Mouse (Mus musculus) embryonic facial prominence, embryonic 14.5 days (tissue): ENCODE data around the gene Slc9a8. TPM values are rescaled to one million over a fixed set of nuclear protein-coding genes. Genes with fewer than 3 reads are reported as not detected.
A peak's percentile ranks its signal among the peaks of the same experiment; 100 is the strongest.

Source experiments
- ATAC-seq: fragments of 200-750 bp; cut with Nextera tagmentation; 2 replicates; pipeline ENCODE4 v1.8.0; 2017; ENCODE audit warnings: low read depth, moderate number of reproducible peaks, moderate TSS enrichment
- DNase-seq: peaks from one replicate; pipeline ENCODE4 v3.0.0-alpha.2; 2015; ENCODE audit warnings: low spot score
- H3K27ac ChIP-seq: fragments of 300-500 bp; sonication (generic); replicated peaks from 2 replicates; pipeline ENCODE4 v1.5.1; 2014; ENCODE audit warnings: low read depth, mild to moderate bottlenecking, low read length, moderate library complexity
- H3K27me3 ChIP-seq: fragments of 300-500 bp; sonication (generic); replicated peaks from 2 replicates; pipeline ENCODE4 v1.6.1; 2014; ENCODE audit warnings: low read length; ENCODE audit not compliant: control insufficient read depth, insufficient read depth
- H3K36me3 ChIP-seq: fragments of 300-500 bp; sonication (generic); 2 replicates; pipeline ENCODE4 v1.6.1; 2014; ENCODE audit warnings: low read length, mixed read lengths; ENCODE audit not compliant: control insufficient read depth, insufficient read depth
- H3K4me1 ChIP-seq: fragments of 300-500 bp; sonication (generic); 2 replicates; pipeline ENCODE4 v1.6.1; 2014; ENCODE audit warnings: antibody characterized with exemption, low read length; ENCODE audit not compliant: control insufficient read depth, insufficient read depth
- H3K4me2 ChIP-seq: fragments of 300-500 bp; sonication (generic); 2 replicates; pipeline ENCODE4 v1.6.1; 2014; ENCODE audit warnings: low read depth, mild to moderate bottlenecking, low read length, moderate library complexity, mixed read lengths
- H3K4me3 ChIP-seq: fragments of 300-500 bp; sonication (generic); 2 replicates; pipeline ENCODE4 v1.5.1; 2014; ENCODE audit warnings: low read depth, mild to moderate bottlenecking, low read length
- H3K9ac ChIP-seq: fragments of 300-500 bp; sonication (generic); 2 replicates; pipeline ENCODE4 v1.6.1; 2014; ENCODE audit warnings: low read depth, mild to moderate bottlenecking, low read length, moderate library complexity, mixed read lengths
- H3K9me3 ChIP-seq: fragments of 300-500 bp; sonication (generic); 2 replicates; pipeline ENCODE4 v1.6.1; 2016; ENCODE audit warnings: low read length; ENCODE audit not compliant: control insufficient read depth
- WGBS: fragments of 180-500 bp; shearing (Covaris S2); extraction: QIAGEN DNeasy Blood & Tissue Kit; methylation state at CpG from one replicate; pipeline ENCODE4 v1.1.7; 2014; 5-methylcytosine and 5-hydroxymethylcytosine counted together
- polyA plus RNA-seq: library from polyadenylated mRNA; unstranded; fragments of >200 nt; fragmentation: Nextera tagmentation; extraction: Ambion mirVana; gene quantifications from 2 replicates; pipeline ENCODE4 v1.2.1, GENCODE M21; 2014

Slc9a8 gene
- polyA plus RNA-seq, 1 experiment from 2014 or later: 13.6 TPM

- 0 out of 2 replicates have a peak, but pooled peaks have one; percentile 19 for ATAC-seq
- H3K9ac ChIP-seq: no peak overlapping the region
- no peak overlapping the region for H3K4me2 ChIP-seq
- DNase-seq: no peak
- no peaks in the 10 kb centered on the region for H3K27me3 ChIP-seq
- peaks cover 3% of the 10 kb centered on the region; the same call in 1 of the 2 replicates for H3K4me1 ChIP-seq
- no peaks in the 10 kb centered on the region for H3K9me3 ChIP-seq
- H3K4me3 ChIP-seq: no peak overlapping the region
- H3K27ac ChIP-seq: no peak overlapping the region
- 84% methylated on average over 7 of the region's 7 CpGs for WGBS
- H3K36me3 ChIP-seq: peaks cover 47% of the 10 kb centered on the region
Measured at GRCm38 (mm10) chr2:167485501-167486377, 64.2 kb downstream of the Slc9a8 start.

DNA sequence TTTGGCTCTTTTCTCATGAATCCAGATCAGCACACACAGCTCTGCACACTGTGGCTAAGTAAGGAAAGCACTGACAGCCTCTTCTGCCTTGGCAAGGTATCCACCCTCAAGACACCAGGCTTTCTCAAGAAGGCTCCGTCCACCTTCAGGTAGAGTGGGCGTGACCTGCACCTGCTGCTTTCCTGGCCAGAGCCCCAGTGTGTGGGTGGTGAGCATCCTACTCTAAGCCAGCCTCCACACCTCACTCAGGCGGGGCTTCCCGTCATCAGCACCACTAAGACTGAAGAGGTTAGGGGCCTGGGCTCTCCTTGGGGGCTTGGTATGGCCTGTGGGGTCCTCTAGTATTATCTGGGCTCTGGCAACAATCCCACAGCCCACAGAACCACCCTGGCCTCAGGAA lies 65.1 kb downstream of the Slc9a8 start:
- Histone ChIP-seq H3K4me1 (peaks cover 12% of the 10 kb centered on the region), H3K9me3 (no peaks in the 10 kb centered on the region), H3K27me3 (no peaks in the 10 kb centered on the region), H3K36me3 (peaks cover 42% of the 10 kb centered on the region), H3K27ac (no peak overlapping the region), H3K9ac (no peak overlapping the region), H3K4me2 (no peak overlapping the region), H3K4me3 (no peak overlapping the region)
- ATAC-seq: no peak
- WGBS: 81% methylated on average over 4 of the region's 4 CpGs
- DNase-seq: no peak

- no peaks in the 10 kb centered on the region for H3K27me3 ChIP-seq
- H3K4me2 ChIP-seq: no peak overlapping the region
- H3K36me3 ChIP-seq: peaks cover 38% of the 10 kb centered on the region
- H3K27ac ChIP-seq: no peak overlapping the region
- H3K9ac ChIP-seq: no peak overlapping the region
- no peak for ATAC-seq
- peaks cover 16% of the 10 kb centered on the region for H3K4me1 ChIP-seq
- H3K9me3 ChIP-seq: no peaks in the 10 kb centered on the region
- no peak overlapping the region for H3K4me3 ChIP-seq
- no peak for DNase-seq
- 89% methylated on average over 6 of the region's 6 CpGs for WGBS
Measured at GRCm38 (mm10) chr2:167487551-167487950, 66.0 kb downstream of the Slc9a8 start.

DNA sequence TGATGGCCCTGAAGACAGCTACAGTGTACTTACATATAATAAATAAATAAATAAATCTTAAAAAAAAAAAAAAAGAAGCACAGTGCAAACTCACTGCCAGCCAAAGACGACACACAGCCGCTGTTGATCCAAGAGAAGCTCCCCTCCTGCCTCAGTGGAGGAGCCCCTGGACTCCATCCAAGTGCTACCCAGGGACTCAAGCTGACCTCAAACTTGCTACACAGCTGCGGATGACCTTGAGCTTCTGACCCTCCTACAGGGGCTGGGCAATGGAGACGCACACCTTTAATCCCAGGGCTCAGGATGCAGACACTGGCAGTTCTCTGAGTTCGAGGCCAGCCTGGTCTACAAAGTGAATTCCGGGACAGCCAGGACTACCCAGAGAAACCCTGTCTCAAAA lies 66.5 kb downstream of the Slc9a8 start:
- H3K4me3 ChIP-seq: no peak overlapping the region
- H3K4me1 ChIP-seq: peaks cover 16% of the 10 kb centered on the region
- H3K27ac ChIP-seq: no peak overlapping the region
- peaks cover 34% of the 10 kb centered on the region for H3K36me3 ChIP-seq
- ATAC-seq (no peak), DNase-seq (no peak)
- H3K4me2 ChIP-seq: no peak overlapping the region
- H3K9ac ChIP-seq: no peak overlapping the region
- H3K9me3 ChIP-seq: no peaks in the 10 kb centered on the region
- no peaks in the 10 kb centered on the region for H3K27me3 ChIP-seq
- 86% methylated on average over 6 of the region's 6 CpGs for WGBS

DNA sequence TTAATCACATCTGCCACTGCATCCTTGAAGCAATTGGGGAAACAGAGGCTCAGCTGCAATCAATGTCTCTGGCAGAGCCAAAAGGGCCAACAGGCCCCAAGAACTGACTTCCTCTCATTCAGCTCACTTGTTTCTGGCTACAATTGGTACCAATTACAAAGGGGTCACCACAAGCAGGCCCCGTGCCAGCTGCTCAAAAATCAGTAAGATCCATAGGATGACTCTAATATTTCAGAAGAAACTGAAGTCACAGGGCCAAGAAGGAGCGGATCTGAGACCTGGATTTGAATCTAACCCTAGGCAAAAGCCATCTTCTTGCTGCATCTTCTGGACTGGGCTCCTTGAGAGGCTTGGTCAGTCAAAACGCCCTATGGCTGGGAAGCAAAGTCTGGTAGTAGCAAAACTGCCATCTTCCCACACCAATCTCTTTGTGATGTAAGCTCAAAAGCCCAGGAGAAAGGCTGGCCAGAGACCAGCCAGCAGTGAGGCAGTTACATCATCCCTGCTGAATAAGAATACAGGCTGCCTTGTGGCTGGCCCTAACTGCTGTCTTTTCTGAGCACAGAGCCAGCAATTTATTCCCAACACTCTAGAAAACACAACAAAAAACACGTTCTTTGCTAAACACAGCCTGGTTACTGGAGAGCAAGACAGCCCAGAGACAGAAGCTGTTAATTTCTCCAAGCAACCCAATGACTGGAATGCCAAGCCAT lies 69.5 kb downstream of the Slc9a8 start:
- H3K4me2 ChIP-seq: peak overlapping the region; percentile 97; the same call in 1 of the 2 replicates
- H3K9ac ChIP-seq: peak overlapping the region; percentile 97

DNA sequence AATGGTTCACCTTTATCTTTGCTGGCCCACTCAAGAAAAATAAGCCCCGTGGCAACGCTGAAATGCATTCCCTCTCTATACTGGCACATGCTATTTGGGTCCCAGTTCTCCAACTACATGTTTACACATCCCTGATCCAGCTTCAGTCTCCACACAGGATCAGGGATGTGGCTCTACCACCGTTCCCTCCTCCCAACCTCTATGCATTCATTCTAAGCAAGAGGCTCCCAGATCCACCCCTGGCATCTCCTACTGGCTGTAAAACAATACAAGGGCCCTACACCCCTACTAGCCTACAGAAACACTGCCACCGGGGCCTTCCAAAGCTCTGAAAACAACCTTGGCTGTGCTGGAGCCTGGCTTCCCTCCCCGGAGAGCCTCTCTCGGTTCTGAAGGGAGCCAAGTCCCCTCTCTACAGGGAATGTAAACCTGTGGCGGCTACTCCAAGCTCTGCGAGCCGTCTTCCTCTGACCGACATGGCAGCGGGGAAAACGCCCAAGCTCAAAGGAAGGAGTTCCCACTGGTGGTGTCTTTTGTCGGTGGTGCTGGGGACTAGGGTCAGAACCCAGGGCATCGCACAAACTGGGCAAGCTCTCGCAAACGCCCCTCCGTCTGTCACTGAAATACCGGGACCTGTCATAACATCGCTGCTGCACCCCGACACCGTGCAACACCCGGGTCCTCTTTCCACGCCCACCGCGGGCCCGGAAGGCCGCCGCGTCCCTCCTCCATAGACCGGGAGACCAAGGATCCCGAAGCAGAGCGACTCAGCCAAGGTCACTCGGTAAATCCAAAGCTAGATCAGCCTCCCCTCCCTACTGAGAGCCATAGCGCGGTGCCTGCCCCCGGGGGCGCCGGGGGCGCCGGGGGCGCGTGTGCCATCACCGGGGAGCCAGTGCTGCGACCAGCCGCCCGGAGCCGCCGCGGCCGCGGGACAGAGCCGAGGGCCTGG lies 70.5 kb downstream of the Slc9a8 start, which contains the start of gene Rnf114:
TSS of gene Rnf114 (plus strand) at position 889 of the 952 bp plus-strand sequence.
- Histone ChIP-seq H3K9me3 (no peaks in the 10 kb centered on the region), H3K4me2 (peak within 1 kb of the TSS; percentile 97), H3K36me3 (peaks cover 8% of the 10 kb centered on the region; the same call in 1 of the 2 replicates), H3K4me3 (peak within 1 kb of the TSS; percentile 100), H3K27me3 (no peaks in the 10 kb centered on the region), H3K27ac (peak within 1 kb of the TSS; percentile 97), H3K4me1 (peaks cover 20% of the 10 kb centered on the region), H3K9ac (peak within 1 kb of the TSS; percentile 97)
- WGBS: 6% methylated on average over 28 of the region's 52 CpGs
- DNase-seq (no peak), ATAC-seq (peak; percentile 19; the same call in 1 of the 2 replicates)

More for the DNA sequence above, 69.5 kb downstream of the Slc9a8 start:
- Histone ChIP-seq H3K4me3 (peak overlapping the region; percentile 100; the same call in 1 of the 2 replicates), H3K9me3 (no peaks in the 10 kb centered on the region), H3K27me3 (no peaks in the 10 kb centered on the region), H3K36me3 (peaks cover 8% of the 10 kb centered on the region; the same call in 1 of the 2 replicates), H3K4me1 (peaks cover 20% of the 10 kb centered on the region), H3K27ac (no peak overlapping the region)
- DNase-seq: no peak
- ATAC-seq: no peak
- WGBS: 76% methylated on average over 4 of the region's 4 CpGs

GRCm38 (mm10) chr2:167492713-167493636 lies 71.5 kb downstream of the Slc9a8 start, which contains the start of gene Spata2:
TSS of gene Spata2 (minus strand) at chr2:167492887.
- peak; percentile 89 for ATAC-seq
- H3K9me3 ChIP-seq: no peaks in the 10 kb centered on the region
- peak within 1 kb of the TSS; percentile 97 for H3K9ac ChIP-seq
- H3K4me1 ChIP-seq: peaks cover 20% of the 10 kb centered on the region
- DNase-seq: peak; percentile 93
- no peaks in the 10 kb centered on the region for H3K27me3 ChIP-seq
- peak within 1 kb of the TSS; percentile 100 for H3K4me3 ChIP-seq
- H3K4me2 ChIP-seq: peak within 1 kb of the TSS; percentile 97
- peak within 1 kb of the TSS; percentile 97 for H3K27ac ChIP-seq
- WGBS: 3% methylated on average over 49 of the region's 63 CpGs
- 0 out of 2 replicates have a peak, but pooled peaks cover 2% of the 10 kb centered on the region for H3K36me3 ChIP-seq
